Mouse (Mus musculus): ENCODE measurements around the gene Zfp827. TPM values are rescaled to one million over a fixed set of nuclear protein-coding genes. Genes with fewer than 3 reads are reported as not detected.

The Zfp827 gene
- polyA plus RNA-seq, 1 experiment from 2014 or later = 4.5 TPM

GRCm38 (mm10) chr8:79041429-79041828 lies 13.2 kb downstream of the Zfp827 start:
- ATAC-seq (replicated peaks; ENCODE audit: low FRiP score, low read depth) (no peak), DNase-seq (ENCODE audit: low spot score) (no peak)
- Histone ChIP-seq H3K4me1 (replicated peaks; ENCODE audit: insufficient read depth, low read length) (no peaks in the 10 kb centered on the region), H3K27ac (no peak overlapping the region), H3K4me3 (replicated peaks; ENCODE audit: low read depth, low read length) (no peak overlapping the region), H3K9ac (ENCODE audit: low read depth, low read length) (no peak overlapping the region), H3K9me3 (replicated peaks; ENCODE audit: low read length) (no peaks in the 10 kb centered on the region), H3K27me3 (ENCODE audit: insufficient read depth, low read length) (no peaks in the 10 kb centered on the region), H3K4me2 (ENCODE audit: low read length) (no peak overlapping the region), H3K36me3 (ENCODE audit: insufficient read depth, low read length) (0 out of 2 replicates have a peak, but pooled peaks cover 4% of the 10 kb centered on the region)
- TF ChIP-seq CTCF (IDR thresholded peaks at IDR 0.05; ENCODE audit: low read depth) = no peak
- WGBS = 85% methylated on average over 3 of the region's 3 CpGs

GRCm38 (mm10) chr8:79042252-79042651 lies 14.0 kb downstream of the Zfp827 start:
- H3K4me2 ChIP-seq (ENCODE audit: low read length) = no peak overlapping the region
- 81% methylated on average over 3 of the region's 3 CpGs for WGBS
- H3K27me3 ChIP-seq (ENCODE audit: insufficient read depth, low read length) = no peaks in the 10 kb centered on the region
- no peak overlapping the region for H3K27ac ChIP-seq
- no peak overlapping the region for H3K4me3 ChIP-seq (replicated peaks; ENCODE audit: low read depth, low read length)
- 0 out of 2 replicates have a peak, but pooled peaks cover 4% of the 10 kb centered on the region for H3K36me3 ChIP-seq (ENCODE audit: insufficient read depth, low read length)
- H3K9me3 ChIP-seq (replicated peaks; ENCODE audit: low read length) = no peaks in the 10 kb centered on the region
- TF ChIP-seq CTCF (IDR thresholded peaks at IDR 0.05; ENCODE audit: low read depth) = no peak
- no peak overlapping the region for H3K9ac ChIP-seq (ENCODE audit: low read depth, low read length)
- no peak for DNase-seq (ENCODE audit: low spot score)
- no peak for ATAC-seq (replicated peaks; ENCODE audit: low FRiP score, low read depth)
- H3K4me1 ChIP-seq (replicated peaks; ENCODE audit: insufficient read depth, low read length) = no peaks in the 10 kb centered on the region

- no peak for TF ChIP-seq CTCF (IDR thresholded peaks at IDR 0.05; ENCODE audit: low read depth)
- 90% methylated on average over 5 of the region's 5 CpGs for WGBS
- no peak overlapping the region for H3K27ac ChIP-seq
- no peaks in the 10 kb centered on the region for H3K4me1 ChIP-seq (replicated peaks; ENCODE audit: insufficient read depth, low read length)
- DNase-seq (ENCODE audit: low spot score) = no peak
- no peaks in the 10 kb centered on the region for H3K36me3 ChIP-seq (ENCODE audit: insufficient read depth, low read length)
- H3K4me2 ChIP-seq (ENCODE audit: low read length) = no peak overlapping the region
- H3K27me3 ChIP-seq (ENCODE audit: insufficient read depth, low read length) = no peaks in the 10 kb centered on the region
- no peaks in the 10 kb centered on the region for H3K9me3 ChIP-seq (replicated peaks; ENCODE audit: low read length)
- H3K9ac ChIP-seq (ENCODE audit: low read depth, low read length) = no peak overlapping the region
- H3K4me3 ChIP-seq (replicated peaks; ENCODE audit: low read depth, low read length) = no peak overlapping the region
- ATAC-seq (replicated peaks; ENCODE audit: low FRiP score, low read depth) = no peak
These were observed 16.4 kb downstream of the Zfp827 start for GRCm38 (mm10) chr8:79044673-79045072.

- Histone ChIP-seq H3K4me1 (replicated peaks; ENCODE audit: insufficient read depth, low read length) (no peaks in the 10 kb centered on the region), H3K4me3 (replicated peaks; ENCODE audit: low read depth, low read length) (no peak overlapping the region), H3K27ac (no peak overlapping the region), H3K27me3 (ENCODE audit: insufficient read depth, low read length) (no peaks in the 10 kb centered on the region), H3K4me2 (ENCODE audit: low read length) (no peak overlapping the region), H3K36me3 (ENCODE audit: insufficient read depth, low read length) (no peaks in the 10 kb centered on the region), H3K9me3 (replicated peaks; ENCODE audit: low read length) (no peaks in the 10 kb centered on the region), H3K9ac (ENCODE audit: low read depth, low read length) (no peak overlapping the region)
- ATAC-seq (replicated peaks; ENCODE audit: low FRiP score, low read depth) (no peak), DNase-seq (ENCODE audit: low spot score) (no peak)
- TF ChIP-seq CTCF (IDR thresholded peaks at IDR 0.05; ENCODE audit: low read depth) = no peak
- 76% methylated on average over 4 of the region's 4 CpGs for WGBS
These were observed 18.4 kb downstream of the Zfp827 start for GRCm38 (mm10) chr8:79046659-79047058.

DNA sequence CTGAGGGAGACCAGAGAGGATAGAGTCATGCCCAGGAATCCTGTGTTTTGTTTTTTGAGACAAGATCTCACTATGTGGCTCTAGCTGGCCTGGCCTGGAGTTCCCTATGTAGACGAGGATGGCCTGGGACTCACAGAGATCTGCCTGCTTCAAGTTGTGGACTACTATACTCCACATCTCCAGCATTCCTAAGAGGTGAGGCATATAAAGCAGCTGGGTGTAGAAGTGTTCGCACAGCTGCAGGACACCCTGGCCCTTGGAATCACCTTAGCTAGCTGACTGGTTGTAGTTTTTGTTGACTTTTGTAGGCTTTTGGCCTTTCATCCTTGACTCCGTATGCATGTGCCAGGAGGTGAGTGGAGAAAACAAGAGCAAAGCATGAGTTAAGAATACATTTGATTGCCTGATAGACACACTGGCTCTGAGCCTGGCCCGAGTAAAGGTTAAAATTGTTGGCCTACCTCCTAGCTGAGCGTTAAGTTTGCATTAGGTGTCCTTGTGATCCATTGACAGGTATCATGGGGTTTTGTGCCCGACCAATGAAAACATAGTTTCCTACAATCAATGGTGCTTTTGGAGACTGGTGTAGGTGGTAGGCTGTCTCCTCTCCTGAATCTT lies 20.3 kb downstream of the Zfp827 start:
- 80% methylated on average over 6 of the region's 6 CpGs for WGBS
- Histone ChIP-seq H3K4me2 (ENCODE audit: low read length) (no peak overlapping the region), H3K36me3 (ENCODE audit: insufficient read depth, low read length) (no peaks in the 10 kb centered on the region), H3K9me3 (replicated peaks; ENCODE audit: low read length) (no peaks in the 10 kb centered on the region), H3K4me3 (replicated peaks; ENCODE audit: low read depth, low read length) (no peak overlapping the region), H3K4me1 (replicated peaks; ENCODE audit: insufficient read depth, low read length) (no peaks in the 10 kb centered on the region), H3K9ac (ENCODE audit: low read depth, low read length) (no peak overlapping the region), H3K27me3 (ENCODE audit: insufficient read depth, low read length) (no peaks in the 10 kb centered on the region), H3K27ac (no peak overlapping the region)
- DNase-seq (ENCODE audit: low spot score) = no peak
- no peak for TF ChIP-seq CTCF (IDR thresholded peaks at IDR 0.05; ENCODE audit: low read depth)
- ATAC-seq (replicated peaks; ENCODE audit: low FRiP score, low read depth) = no peak

DNA sequence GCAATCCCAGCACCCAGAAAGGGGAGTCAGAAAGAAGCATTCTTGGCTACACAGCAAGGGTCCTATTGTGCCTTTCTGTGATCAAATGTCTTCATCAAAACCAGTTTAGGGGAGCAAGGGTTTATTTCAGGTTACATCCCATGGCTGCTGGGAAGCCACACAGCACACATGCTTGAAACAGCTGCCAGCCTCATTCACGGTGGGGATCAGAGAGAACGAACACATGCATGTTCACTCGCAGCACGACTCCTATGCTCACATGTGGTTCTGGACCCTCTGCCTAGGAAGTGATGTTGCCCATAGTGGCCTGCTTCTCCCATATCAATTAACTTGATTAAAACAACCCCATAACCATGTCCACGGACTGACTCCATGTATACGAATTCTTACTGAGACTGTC lies 26.0 kb downstream of the Zfp827 start:
- Histone ChIP-seq H3K9ac (ENCODE audit: low read depth, low read length) (no peak overlapping the region), H3K4me1 (replicated peaks; ENCODE audit: insufficient read depth, low read length) (no peaks in the 10 kb centered on the region), H3K4me3 (replicated peaks; ENCODE audit: low read depth, low read length) (no peak overlapping the region), H3K36me3 (ENCODE audit: insufficient read depth, low read length) (0 out of 2 replicates have a peak, but pooled peaks cover 3% of the 10 kb centered on the region), H3K27me3 (ENCODE audit: insufficient read depth, low read length) (no peaks in the 10 kb centered on the region), H3K4me2 (ENCODE audit: low read length) (no peak overlapping the region), H3K27ac (no peak overlapping the region), H3K9me3 (replicated peaks; ENCODE audit: low read length) (no peaks in the 10 kb centered on the region)
- DNase-seq (ENCODE audit: low spot score) (no peak), ATAC-seq (replicated peaks; ENCODE audit: low FRiP score, low read depth) (no peak)
- no peak for TF ChIP-seq CTCF (IDR thresholded peaks at IDR 0.05; ENCODE audit: low read depth)
- WGBS = 92% methylated on average over 6 of the region's 6 CpGs

GRCm38 (mm10) chr8:79057179-79057578 lies 28.9 kb downstream of the Zfp827 start:
- ATAC-seq (replicated peaks; ENCODE audit: low FRiP score, low read depth) = no peak
- H3K9ac ChIP-seq (ENCODE audit: low read depth, low read length) = no peak overlapping the region
- no peaks in the 10 kb centered on the region for H3K27me3 ChIP-seq (ENCODE audit: insufficient read depth, low read length)
- H3K4me1 ChIP-seq (replicated peaks; ENCODE audit: insufficient read depth, low read length) = no peaks in the 10 kb centered on the region; the same call in 1 of the 2 replicates
- no peak overlapping the region for H3K4me2 ChIP-seq (ENCODE audit: low read length)
- no peak overlapping the region for H3K4me3 ChIP-seq (replicated peaks; ENCODE audit: low read depth, low read length)
- WGBS = 76% methylated on average over 3 of the region's 3 CpGs
- DNase-seq (ENCODE audit: low spot score) = no peak
- no peaks in the 10 kb centered on the region for H3K9me3 ChIP-seq (replicated peaks; ENCODE audit: low read length)
- no peak for TF ChIP-seq CTCF (IDR thresholded peaks at IDR 0.05; ENCODE audit: low read depth)
- H3K36me3 ChIP-seq (ENCODE audit: insufficient read depth, low read length) = peaks cover 15% of the 10 kb centered on the region; the same call in 1 of the 2 replicates
- no peak overlapping the region for H3K27ac ChIP-seq

Data from kidney, postnatal 0 days (tissue).